Mouse (Mus musculus) skeletal muscle tissue, postnatal 0 days (tissue): ENCODE results near the gene Foxl1. TPM values are rescaled to one million over a fixed set of nuclear protein-coding genes. Genes with fewer than 3 reads are reported as not detected.

Source experiments
- microRNA-seq, 2 experiments: library from miRNA; unstranded; fragments of <30 nt; microRNA quantifications; one replicate each; pipeline ENCODE4; 2016
- polyA plus RNA-seq: library from polyadenylated mRNA; unstranded; fragments of >200 nt; fragmentation: Nextera tagmentation; extraction: Ambion mirVana; gene quantifications from 2 replicates; pipeline ENCODE4 v1.2.1, GENCODE M21; 2015

Gene Foxl1
- 0.05 TPM in 1 of 2 replicates, not detected in the other for polyA plus RNA-seq

GRCm38 (mm10) chr8:121127756-121128375 lies at the start of gene Foxl1:
Gene Foxl1 (plus strand): TSS chr8:121127940.

GRCm38 (mm10) chr8:121084210-121084951 lies 43.4 kb upstream of the Foxl1 start, which contains the start of gene Foxf1:
Gene Foxf1 (plus strand): TSS chr8:121084386.

GRCm38 (mm10) chr8:121107668-121108656 lies 19.8 kb upstream of the Foxl1 start, which contains the start of gene Mthfsd:
Gene Mthfsd (minus strand): TSS chr8:121108392.

GRCm38 (mm10) chr8:121115948-121116347 lies 11.8 kb upstream of the Foxl1 start, which contains the start of gene Foxc2:
Gene Foxc2 (plus strand): TSS chr8:121116171.

Small RNA genes lying within 50 kb of the gene (microRNA-seq; reads per million reads assigned to microRNA genes)
- gene Gm27530, result 0 reads per million in 2 experiments

Other genes starting within 250 kb of the Foxl1 start
- gene Foxf1, start 43.6 kb upstream of the Foxl1 start, polyA plus RNA-seq, result 0.13 and 0.19 TPM in 2 replicates
- 25.9 and 29.9 TPM in 2 replicates for gene Mthfsd, start 19.5 kb upstream of the Foxl1 start, polyA plus RNA-seq
- 0.50 and 0.74 TPM in 2 replicates for gene Foxc2, start 11.8 kb upstream of the Foxl1 start, polyA plus RNA-seq